Mouse (Mus musculus): ENCODE results near the gene Clec3a.

The Clec3a gene

DNA sequence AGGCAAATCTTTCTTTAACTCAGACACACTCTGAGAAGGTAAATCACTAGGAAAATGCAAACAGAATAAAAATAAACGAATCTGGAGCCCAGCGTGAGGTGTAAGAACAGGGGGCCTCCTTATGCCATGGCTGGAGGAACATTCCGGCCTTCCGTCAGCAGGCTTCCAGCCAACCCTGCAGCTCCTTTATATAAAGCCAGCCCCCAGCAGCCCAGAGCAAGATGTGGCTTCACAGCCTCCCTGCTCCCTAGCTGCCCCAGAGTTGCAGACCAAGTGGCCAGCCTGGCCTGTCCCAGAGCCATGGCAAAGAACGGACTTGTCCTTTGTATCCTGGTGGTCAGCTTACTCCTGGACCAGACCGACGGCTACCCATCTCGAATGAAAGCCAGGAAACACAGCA, at the start of gene Clec3a:
Gene Clec3a (plus strand): TSS at position 301 of the 400 bp plus-strand sequence.
- DNase-seq (ENCODE audit: low spot score): no peak

GRCm38 (mm10) chr8:114369038-114369976, 48.6 kb upstream of the Clec3a start:
- peak; percentile 87 for DNase-seq (ENCODE audit: low spot score)

DNA sequence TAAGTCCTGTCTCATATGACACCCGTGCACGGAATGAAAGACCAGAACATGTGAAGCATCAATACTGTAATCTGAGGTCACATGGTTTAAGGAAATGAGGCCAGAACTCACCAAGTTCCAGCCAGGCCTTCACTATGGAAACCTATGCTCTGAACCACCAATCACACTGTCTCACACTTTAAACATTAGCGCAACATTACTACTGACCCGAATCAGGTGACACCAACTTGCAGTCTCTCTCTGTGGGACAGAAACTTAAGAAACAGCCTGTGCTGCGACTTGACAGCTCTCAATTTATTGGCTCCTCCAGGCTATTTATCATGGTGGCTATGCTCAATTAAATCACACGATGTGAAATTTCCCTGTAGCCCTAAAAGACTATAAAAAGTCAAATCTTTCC, 43.5 kb upstream of the Clec3a start:
- peak; percentile 15 for DNase-seq (ENCODE audit: low spot score)

DNA sequence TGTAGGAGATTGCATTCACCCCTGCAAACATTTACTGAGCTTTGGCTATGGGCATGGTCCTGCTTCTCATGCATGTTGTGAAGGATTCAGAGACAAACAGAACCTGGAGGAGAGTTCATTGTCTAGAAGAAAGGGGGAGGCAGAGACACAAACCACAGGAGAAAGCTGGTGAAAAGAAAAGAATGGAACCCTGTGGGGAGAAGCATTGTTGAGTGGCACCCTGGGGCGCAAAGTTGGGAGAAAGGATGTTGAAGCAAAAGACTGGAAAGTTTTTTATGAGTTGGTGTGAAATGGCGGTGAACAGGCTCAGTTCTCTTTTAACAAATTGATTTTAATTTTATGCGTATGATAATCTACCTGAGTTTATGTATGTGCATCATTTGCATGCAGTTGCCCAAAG, 33.7 kb upstream of the Clec3a start:
- DNase-seq (ENCODE audit: low spot score): no peak

DNA sequence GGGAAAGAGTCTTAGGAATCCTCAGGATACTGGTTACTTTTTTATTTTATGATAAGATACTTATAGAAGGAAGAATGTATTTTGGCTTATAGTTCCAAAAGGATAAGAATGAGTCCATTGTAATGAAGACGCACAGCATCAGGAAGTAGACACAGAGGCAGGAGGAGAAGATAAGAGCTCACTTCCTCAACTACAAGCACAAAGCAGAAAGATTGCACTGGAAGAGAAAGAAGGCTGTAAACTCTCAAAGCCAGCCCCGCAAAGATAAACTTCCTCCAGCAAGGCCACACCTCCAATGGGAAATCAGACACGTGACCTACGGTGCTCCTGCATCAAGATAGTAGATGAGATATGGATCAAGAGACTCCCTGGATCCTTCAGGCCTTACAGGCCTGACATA, 30.4 kb upstream of the Clec3a start:
- DNase-seq (ENCODE audit: low spot score): no peak

DNA sequence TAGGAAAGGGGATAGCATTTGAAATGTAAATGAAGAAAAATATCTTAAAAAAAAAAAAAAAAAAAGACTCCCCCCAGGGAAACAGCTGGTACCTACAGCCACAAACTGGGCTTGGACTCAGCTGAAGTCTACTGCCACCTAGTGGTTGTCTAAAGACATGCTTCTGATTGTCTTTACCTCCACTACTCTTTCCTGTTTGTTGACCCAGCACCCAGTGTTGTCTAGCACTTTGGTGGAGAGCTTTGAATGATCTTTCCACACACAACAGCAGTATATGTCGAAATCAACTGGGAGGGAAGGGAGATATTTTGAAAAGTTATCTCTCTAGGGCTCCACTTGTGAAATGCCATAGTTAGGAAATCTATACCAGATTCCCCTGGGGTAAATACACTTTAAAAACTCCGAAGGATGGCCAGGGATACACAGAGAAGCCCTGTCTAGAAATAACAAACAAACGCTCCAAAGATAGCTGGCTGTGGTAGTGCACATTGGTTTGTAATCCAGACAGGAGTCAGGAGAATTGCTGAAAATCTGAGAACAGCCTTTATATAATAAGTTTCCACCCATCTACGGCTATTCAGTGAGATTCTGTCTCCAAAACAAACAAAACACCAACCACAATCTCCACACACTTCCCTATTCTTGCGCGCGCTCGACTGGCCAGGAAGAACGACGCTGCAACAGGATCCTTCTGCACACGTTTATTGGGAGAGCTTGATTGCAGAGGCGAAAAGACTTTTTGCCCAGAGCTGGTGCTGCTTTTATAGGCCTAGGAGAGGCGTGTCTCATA, 27.2 kb upstream of the Clec3a start:
- peak; percentile 28 for DNase-seq (ENCODE audit: low spot score)

GRCm38 (mm10) chr8:114398326-114398725, 19.6 kb upstream of the Clec3a start:
- no peak for DNase-seq (ENCODE audit: low spot score)

DNA sequence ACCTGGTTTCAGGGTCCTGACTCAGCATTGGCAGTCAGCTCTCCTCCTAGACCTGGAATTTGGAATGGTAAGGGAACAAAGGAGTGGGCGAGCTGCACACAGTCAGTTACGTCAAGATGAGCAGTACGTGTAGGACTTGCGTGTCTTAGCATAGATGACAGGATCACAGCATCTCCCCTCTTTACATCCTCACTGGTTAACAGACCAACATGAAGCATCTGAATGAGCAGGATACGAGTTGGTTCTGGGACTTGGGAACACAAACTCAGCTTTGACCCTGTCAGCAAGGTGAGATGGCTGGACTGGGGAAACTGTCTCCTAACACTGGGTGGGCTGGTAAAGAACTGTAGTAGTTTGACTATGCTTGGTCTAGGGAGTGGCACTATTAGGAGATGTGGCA, 18.6 kb upstream of the Clec3a start:
- no peak for DNase-seq (ENCODE audit: low spot score)

DNA sequence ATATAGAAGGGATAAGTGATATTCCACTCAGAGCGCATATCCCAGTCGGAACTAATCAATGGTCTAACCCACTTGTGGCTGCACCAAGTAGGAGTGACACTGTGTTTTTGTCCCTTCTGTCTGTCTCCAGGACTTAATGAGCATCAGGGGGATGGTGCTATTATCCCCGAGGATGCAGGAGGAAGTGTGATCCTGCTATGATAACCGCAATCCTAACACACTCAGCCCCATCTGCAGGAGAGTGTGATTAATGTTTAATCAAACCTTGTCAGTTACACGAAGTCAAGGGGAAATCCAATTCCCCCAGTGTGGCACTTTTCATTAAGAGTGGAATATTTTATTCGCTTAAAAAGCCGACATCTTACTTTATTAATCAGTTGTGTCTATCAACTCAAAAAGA, 16.2 kb upstream of the Clec3a start:
- DNase-seq (ENCODE audit: low spot score): no peak

GRCm38 (mm10) chr8:114411421-114411820, 6.5 kb upstream of the Clec3a start:
- DNase-seq (ENCODE audit: low spot score): no peak

GRCm38 (mm10) chr8:114418486-114418885, 600 bp downstream of the Clec3a start:
- no peak for DNase-seq (ENCODE audit: low spot score)

DNA sequence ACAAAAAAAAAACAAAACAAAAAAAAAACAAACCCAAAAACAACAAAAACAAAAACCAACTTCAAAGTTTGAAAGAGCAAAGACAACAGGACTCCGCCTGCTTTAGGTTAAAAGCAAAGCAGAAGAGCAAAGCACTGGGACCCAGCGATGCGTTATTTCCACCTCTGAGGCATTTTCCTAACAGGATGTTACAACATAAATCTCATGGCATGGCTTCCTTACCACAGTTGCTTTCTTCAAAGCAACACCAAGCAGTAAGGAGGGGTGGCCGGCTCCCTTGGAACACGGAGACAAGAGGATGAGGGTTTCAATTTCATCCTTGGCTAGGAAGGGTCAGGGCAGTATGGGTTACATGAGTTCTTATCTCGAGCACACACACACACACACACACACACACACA, 1.0 kb downstream of the Clec3a start:
- DNase-seq (ENCODE audit: low spot score): no peak

DNA sequence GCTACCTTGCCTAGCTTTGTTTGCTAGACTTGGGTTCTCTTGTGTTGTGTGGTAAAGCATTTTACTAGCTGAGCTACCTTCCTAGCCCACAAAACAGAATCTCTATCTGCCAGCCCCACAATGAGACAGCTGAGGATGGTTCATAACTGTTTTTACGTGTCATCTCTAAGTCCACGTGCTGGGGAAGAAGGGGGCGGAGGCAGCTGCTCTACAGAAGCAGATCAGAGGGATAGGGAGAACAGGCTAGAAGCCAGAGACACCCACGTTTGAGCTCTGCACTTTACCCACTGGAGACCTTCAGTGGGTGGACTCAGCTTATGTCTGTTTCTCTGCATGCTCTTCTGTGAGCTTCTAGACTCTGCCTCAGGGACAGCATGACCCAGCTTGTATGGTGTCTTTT, 3.7 kb downstream of the Clec3a start:
- DNase-seq (ENCODE audit: low spot score): no peak

- DNase-seq (ENCODE audit: low spot score): peak; percentile 75
Measured at GRCm38 (mm10) chr8:114438236-114438635, 20.4 kb downstream of the Clec3a start.

DNA sequence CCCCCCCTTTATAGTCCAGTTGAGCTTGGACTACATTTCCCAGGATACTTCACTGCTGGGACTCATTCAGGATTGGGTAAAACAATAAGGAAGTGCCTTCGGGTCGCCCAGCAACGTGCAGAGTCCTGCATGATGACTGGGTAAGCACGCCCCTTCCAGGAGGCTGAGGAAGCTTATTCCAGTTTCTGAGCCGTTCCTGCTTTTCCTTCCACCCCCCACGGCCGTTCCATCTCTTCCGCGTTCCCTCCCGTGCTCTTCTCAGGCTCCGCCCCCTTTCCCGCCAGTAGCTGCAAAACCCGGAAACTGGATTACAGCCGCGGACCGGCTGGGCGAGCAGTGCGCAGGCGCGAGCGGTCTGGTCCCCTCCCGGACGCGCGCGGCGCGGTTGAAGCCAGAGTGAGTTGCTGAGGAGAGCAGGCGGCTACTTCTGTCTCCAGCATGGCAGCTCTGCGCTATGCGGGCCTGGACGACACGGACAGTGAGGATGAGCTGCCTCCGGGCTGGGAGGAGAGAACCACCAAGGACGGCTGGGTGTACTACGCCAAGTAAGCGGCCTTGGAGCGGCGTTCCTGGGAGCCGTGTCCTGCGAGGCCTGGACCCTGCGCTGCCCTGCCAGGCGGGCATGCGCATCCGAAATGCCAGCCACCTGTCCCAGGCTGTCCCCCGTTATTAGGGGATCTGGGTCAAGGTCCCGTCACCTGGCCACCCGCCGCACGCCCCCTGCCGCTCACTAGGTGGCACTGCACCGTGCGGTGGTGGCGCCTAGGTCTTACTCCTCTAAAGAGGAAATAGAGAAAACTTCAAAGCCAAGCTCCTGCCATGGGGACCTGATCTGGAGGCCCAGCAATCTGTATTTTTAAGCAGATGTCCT, 21.7 kb downstream of the Clec3a start, which contains the start of gene Wwox:
Gene Wwox (plus strand): TSS at position 322 of the 871 bp plus-strand sequence.
- peak; percentile 97 for DNase-seq (ENCODE audit: low spot score)

DNA sequence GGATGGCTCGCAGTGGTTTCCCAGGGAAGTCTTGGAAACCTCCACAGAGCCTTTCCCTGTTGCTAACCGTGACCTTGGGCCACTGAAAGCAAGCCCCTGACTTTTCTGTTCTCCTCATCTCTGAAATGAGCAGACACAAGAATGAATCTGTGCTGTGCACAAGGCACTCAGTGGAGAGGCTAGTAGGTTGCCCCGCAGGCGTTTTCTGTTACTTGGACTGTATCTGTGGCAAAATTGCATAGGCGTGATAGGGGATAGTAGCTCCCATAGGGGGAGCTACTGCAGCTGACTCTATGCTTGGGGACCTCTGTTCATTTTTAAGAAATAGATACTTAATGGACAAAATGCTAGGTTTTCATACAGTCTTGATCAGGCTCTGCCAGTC, 22.3 kb downstream of the Clec3a start:
- peak; percentile 40 for DNase-seq (ENCODE audit: low spot score)

DNA sequence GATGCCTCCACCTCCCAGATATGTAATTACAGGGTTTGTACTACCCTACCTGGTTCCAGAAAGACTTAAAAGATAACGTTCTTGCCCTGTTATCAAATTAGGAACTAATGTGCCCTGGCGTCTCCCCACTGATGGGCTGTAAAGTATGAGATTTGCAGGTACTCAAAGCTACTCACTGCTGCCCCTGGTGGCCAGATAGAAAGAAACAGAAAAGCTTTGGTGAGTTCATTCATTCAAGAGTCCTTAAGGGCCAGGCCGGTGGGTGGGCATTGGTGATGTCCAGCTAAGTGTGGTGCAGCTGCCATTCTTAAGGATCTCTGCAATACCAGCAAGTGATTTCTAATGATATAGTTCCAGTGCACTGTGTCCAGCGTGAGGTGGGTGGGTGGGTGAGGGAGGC, 23.7 kb downstream of the Clec3a start:
- peak; percentile 58 for DNase-seq (ENCODE audit: low spot score)

DNA sequence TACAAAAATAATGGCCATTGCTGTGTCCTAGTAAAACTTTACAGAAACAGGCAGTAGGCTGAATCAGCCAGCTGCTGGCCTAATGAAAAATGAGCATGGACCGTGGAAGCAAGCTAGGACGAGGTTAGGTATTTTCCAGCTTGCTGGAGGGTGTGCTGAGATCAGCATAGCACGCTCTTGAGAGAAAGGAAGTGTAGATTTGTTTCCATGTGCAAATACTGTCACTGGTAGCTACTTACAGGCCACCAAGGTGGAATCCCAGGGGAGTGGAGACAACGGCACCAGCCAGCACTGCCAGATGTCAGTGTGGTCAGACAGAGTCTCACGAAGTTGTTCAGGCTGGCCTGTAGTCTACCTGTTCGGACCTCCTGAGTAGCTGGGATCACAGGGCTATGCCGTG, 29.0 kb downstream of the Clec3a start:
- DNase-seq (ENCODE audit: low spot score): no peak

- no peak for DNase-seq (ENCODE audit: low spot score)
Measured at GRCm38 (mm10) chr8:114452278-114452677, 34.4 kb downstream of the Clec3a start.

GRCm38 (mm10) chr8:114452781-114453221, 34.9 kb downstream of the Clec3a start:
- peak; percentile 93 for DNase-seq (ENCODE audit: low spot score)

DNA sequence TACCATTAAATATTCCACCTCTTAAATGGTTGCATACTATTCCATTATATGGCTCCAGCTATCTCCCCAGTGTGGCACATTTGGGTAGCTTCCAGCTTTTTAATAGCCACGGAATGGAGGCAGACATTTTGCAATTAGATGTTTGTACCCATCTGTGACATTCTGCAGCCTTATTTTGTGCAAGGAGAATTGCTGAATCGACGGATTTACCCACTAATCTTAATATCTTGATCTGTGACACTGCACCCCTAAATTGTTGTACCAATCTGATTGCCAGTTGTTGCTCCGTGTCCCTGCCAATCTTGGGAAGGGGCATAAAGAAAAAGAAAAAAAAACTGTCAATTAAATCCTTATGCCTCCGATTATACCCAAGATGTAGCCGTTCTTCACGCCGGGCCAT, 37.4 kb downstream of the Clec3a start:
- no peak for DNase-seq (ENCODE audit: low spot score)

DNA sequence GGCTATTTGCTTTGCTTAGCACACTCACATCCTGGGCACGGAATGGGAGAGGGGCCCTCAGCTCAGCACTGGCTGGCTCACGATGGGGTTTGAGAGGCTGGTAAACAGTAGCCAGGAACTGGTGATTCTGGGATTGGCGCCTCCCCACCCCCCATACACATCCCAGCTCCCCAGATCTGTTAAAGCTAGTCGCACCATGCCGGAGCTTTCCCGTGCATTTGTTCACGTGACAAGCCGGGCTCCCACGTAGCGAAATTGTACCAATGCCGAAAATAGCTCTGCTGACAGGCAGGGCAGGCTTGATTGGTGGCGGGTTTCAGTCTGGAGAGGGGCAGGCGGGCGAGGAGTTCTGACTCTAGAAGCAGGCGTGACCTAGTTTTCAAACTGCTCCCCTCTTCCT, 38.1 kb downstream of the Clec3a start:
- DNase-seq (ENCODE audit: low spot score): no peak
